Mouse (Mus musculus) spleen, adult 18-20 months (tissue): Measurements from ENCODE around the gene Tmem114.

Experiments used
- DNase-seq, 2 experiments: peaks; one replicate each; pipeline ENCODE4 v3.0.0; 2022; ENCODE audit warnings: mixed read lengths in 2 of 2

The Tmem114 gene

GRCm38 (mm10) chr16:8406708-8407107, 18.2 kb downstream of the Tmem114 start:
- DNase-seq, result peak; percentile 19 to 48

GRCm38 (mm10) chr16:8402663-8403062, 22.3 kb downstream of the Tmem114 start:
- DNase-seq, result no peak

- DNase-seq, result no peak
Observed at GRCm38 (mm10) chr16:8401171-8401955, 23.6 kb downstream of the Tmem114 start.

GRCm38 (mm10) chr16:8399868-8400267, 25.1 kb downstream of the Tmem114 start:
- DNase-seq, result no peak

GRCm38 (mm10) chr16:8394946-8395345, 30.0 kb downstream of the Tmem114 start:
- DNase-seq, result no peak

GRCm38 (mm10) chr16:8388491-8388890, 36.4 kb downstream of the Tmem114 start:
- no peak for DNase-seq

- DNase-seq, result no peak
Observed at GRCm38 (mm10) chr16:8386386-8386785, 38.5 kb downstream of the Tmem114 start.

- no peak for DNase-seq
Observed at GRCm38 (mm10) chr16:8385679-8386078, 39.3 kb downstream of the Tmem114 start.

GRCm38 (mm10) chr16:8384772-8385171, 40.2 kb downstream of the Tmem114 start:
- no peak for DNase-seq

GRCm38 (mm10) chr16:8383396-8383795, 41.5 kb downstream of the Tmem114 start:
- no peak for DNase-seq

GRCm38 (mm10) chr16:8363066-8363465, 61.9 kb downstream of the Tmem114 start:
- DNase-seq, result no peak
